Mouse (Mus musculus) lung, adult 2 months (tissue): Measurements from ENCODE around the gene Pgpep1.

Experiments used
- CTCF ChIP-seq: fragments of 200-500 bp; IDR thresholded peaks from 2 replicates; pipeline ENCODE4 v1.5.1; 2011; ENCODE audit warnings: mild to moderate bottlenecking, low read length, control low read depth; ENCODE audit not compliant: insufficient read depth
- POLR2A ChIP-seq: fragments of 200-500 bp; IDR thresholded peaks from 2 replicates; pipeline ENCODE4 v1.6.1; 2011; ENCODE audit warnings: low read depth, mild to moderate bottlenecking, control low read depth, low read length, borderline replicate concordance; ENCODE audit errors: extremely low read depth

GRCm38 (mm10) chr8:70679404-70679803, 19.2 kb upstream of the Pgpep1 start:
- TF ChIP-seq CTCF (no peak), POLR2A (no peak)
